Mouse (Mus musculus) neutrophil, adult 59 days (primary cell): ENCODE data around the gene Slc17a3. TPM values are rescaled to one million over a fixed set of nuclear protein-coding genes. Genes with fewer than 3 reads are reported as not detected.

ENCODE experiments used
- total RNA-seq, 2 experiments: library from RNA; stranded (reverse); gene quantifications; 1 replicate in 1 of 2; 2 replicates in 1 of 2; pipeline ENCODE4 v1.2.4; 2023

Slc17a3 gene
- not detected for total RNA-seq

GRCm38 (mm10) chr13:23839308-23839707, at the start of gene Slc17a3:
Gene Slc17a3, plus strand, starts transcription at chr13:23839434.

GRCm38 (mm10) chr13:23806422-23807052, 32.7 kb upstream of the Slc17a3 start, which contains the start of gene Slc17a2:
Gene Slc17a2, plus strand, starts transcription at chr13:23806993.

GRCm38 (mm10) chr13:23867405-23867804, 28.2 kb downstream of the Slc17a3 start, which contains the start of gene Slc17a1:
Gene Slc17a1, plus strand, starts transcription at chr13:23867750.

Other genes with a start within 250 kb of the Slc17a3 start
- 100 to 1,000 TPM; 103 to 111 TPM for gene Hist1h2be, start 218.3 kb upstream of the Slc17a3 start, total RNA-seq
- 100 to 1,000 TPM; 779 TPM for gene Hist1h1e, start 216.9 kb upstream of the Slc17a3 start, total RNA-seq
- 10 to 100 TPM; 48.0 to 51.5 TPM for gene Hist1h2ac, start 155.5 kb upstream of the Slc17a3 start, total RNA-seq
- 100 to 1,000 TPM in 1 of 2 experiments, 10 to 100 TPM in 1; 97.4 to 109 TPM for gene Hist1h2bc, start 155.2 kb upstream of the Slc17a3 start, total RNA-seq
- 1 to 10 TPM in 1 of 2 experiments, under 1 TPM in 1; 0.86 to 1.1 TPM for gene Hist1h1t, start 143.6 kb upstream of the Slc17a3 start, total RNA-seq
- 100 to 1,000 TPM; 391 to 419 TPM for gene Hist1h4c, start 141.0 kb upstream of the Slc17a3 start, total RNA-seq
- 1 to 10 TPM; 4.2 to 6.6 TPM for gene Hfe, start 128.6 kb upstream of the Slc17a3 start, total RNA-seq
- 1,000 to 10,000 TPM; 1,619 to 1,663 TPM for gene Hist1h1c, start 100.6 kb upstream of the Slc17a3 start, total RNA-seq
- 100 to 1,000 TPM; 617 to 658 TPM for gene Hist1h3c, start 93.8 kb upstream of the Slc17a3 start, total RNA-seq
- 100 to 1,000 TPM; 868 to 875 TPM for gene Hist1h2bb, start 92.7 kb upstream of the Slc17a3 start, total RNA-seq
- gene Hist1h2ab, start 88.3 kb upstream of the Slc17a3 start, total RNA-seq, result 1,000 to 10,000 TPM; 1,294 to 1,569 TPM
- 1,000 to 10,000 TPM; 1,352 to 1,548 TPM for gene Hist1h3b, start 87.2 kb upstream of the Slc17a3 start, total RNA-seq
- gene Hist1h4b, start 82.4 kb upstream of the Slc17a3 start, total RNA-seq, result 100 to 1,000 TPM; 569 to 600 TPM
- gene Hist1h4a, start 78.2 kb upstream of the Slc17a3 start, total RNA-seq, result 100 to 1,000 TPM; 541 to 562 TPM
- gene Hist1h3a, start 77.0 kb upstream of the Slc17a3 start, total RNA-seq, result 1,000 to 10,000 TPM in 1 of 2 experiments, 100 to 1,000 TPM in 1; 878 to 1,040 TPM
- 100 to 1,000 TPM; 455 to 460 TPM for gene Hist1h1a, start 75.8 kb upstream of the Slc17a3 start, total RNA-seq
- gene Trim38, start 69.5 kb upstream of the Slc17a3 start, total RNA-seq, result not detected
- gene Slc17a2, start 32.4 kb upstream of the Slc17a3 start, total RNA-seq, result not detected
- not detected for gene Slc17a1, start 28.3 kb downstream of the Slc17a3 start, total RNA-seq
- gene Slc17a4, start 75.6 kb downstream of the Slc17a3 start, total RNA-seq, result not detected
- gene Hist1h2ba, start 94.7 kb downstream of the Slc17a3 start, total RNA-seq, result not detected
- not detected for gene Hist1h2aa, start 95.0 kb downstream of the Slc17a3 start, total RNA-seq
- not detected for gene Scgn, start 151.8 kb downstream of the Slc17a3 start, total RNA-seq